Mouse (Mus musculus) right cerebral cortex, postnatal 10 days (tissue): Measurements from ENCODE around the gene Acot7.
A peak's percentile ranks its signal among the peaks of the same experiment; 100 is the strongest.

Source experiments
- DNase-seq, 2 experiments: peaks; one replicate each; pipeline ENCODE4 v3.0.0; 2021; ENCODE audit warnings: low spot score in 2 of 2

Gene Acot7

DNA sequence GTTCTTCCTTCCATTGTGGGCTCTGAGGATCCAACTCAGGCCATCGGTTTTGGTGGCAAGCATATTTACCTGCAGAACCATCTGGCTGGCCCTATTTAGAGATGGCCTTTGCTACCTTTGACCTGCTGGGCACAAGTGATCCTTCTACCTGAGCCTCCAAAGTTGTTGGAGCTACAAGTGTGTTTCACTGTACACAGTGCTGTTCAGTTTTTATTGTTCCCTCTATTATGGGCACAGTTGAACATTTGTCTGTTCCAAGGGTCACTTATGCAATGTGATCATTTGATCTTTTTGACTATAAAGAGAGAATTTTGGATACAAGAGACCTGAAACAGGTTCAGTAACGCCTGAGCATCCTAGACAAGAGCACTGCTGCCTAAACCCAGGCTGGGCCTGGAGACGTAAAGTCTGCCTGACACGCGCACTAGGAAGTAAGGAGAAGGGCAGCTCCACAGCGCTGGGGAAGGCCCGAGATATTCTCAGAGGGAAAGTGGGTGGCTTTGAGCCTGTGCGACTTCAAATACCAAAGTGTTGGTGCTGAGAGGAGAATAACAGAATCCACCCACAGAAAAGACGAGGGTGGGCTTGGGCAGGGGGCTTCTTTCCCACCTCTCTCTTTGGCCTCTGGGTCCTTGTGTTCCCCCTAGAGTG is 65.4 kb downstream of the Acot7 start:
- DNase-seq, result no peak

- DNase-seq, result no peak
These were observed 66.0 kb downstream of the Acot7 start for GRCm38 (mm10) chr4:152243969-152244368.

DNA sequence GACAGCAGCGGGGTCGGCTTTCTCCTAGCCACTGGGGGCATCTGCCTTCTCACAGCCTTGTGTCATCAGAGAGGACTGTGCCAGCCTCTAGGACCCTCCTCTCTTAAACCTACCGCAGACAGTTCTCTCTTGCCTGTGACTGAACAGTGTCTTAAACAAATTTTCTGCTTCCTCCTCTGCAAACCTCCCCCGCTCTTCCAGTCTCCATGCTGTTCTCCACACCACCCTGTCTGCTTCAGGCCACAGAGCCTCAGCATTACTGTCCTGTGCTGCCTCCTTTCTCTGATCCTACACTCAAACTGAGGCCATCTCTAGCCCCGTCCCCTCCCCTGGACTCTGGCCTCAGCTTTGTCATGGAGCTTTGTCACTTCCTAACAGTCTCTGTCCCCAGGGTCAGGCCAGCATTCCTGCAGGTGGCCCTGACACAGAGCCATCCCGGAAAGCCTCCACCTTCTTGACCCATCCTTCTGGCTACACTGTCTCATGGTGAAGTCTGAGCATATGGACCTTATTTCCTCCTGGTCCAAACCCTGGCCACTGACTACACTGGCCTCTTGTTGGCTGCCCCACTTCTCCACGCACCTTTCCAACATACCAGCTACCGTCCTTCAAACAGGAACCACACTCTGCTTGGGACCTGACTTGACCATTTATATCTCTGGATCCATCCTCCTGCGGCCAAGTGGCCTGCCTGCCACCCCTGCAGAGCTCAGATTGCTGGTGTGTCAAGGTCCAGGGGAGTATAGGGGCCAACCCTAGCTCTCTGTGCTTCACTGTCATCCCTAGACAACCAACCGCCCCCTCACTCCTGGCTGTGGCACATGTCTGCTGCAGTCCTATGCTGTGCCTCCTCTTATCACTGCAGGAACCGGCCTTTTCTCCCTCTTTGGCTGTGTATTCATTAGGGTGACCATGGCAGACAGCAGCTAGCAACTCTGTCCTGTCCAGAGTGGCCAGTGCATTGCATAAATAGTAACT is 66.9 kb downstream of the Acot7 start:
- DNase-seq, result no peak

DNA sequence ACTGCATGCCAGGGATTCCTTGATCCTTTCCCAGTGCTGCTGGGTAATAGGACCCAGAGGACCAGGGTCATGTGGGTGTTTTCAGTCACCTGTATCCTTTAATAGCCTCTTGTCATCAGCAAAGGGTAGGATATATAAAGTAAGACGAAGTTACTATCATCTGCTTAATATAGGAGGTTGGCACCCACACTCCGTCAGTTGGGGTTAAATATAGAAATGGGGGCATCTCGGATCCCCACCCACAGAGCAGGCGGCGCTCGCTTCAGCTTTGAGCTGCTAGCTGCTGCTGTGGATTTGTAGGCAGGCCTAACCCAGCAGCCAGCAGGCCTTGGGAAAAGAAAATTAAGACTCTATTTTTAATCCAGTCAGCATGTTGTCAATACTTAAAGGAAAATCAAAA is 68.1 kb downstream of the Acot7 start:
- DNase-seq, result peak; percentile 84 to 89

- DNase-seq, result no peak
These were observed 69.3 kb downstream of the Acot7 start for GRCm38 (mm10) chr4:152247195-152247594.

GRCm38 (mm10) chr4:152250615-152251014 is 72.7 kb downstream of the Acot7 start:
- no peak for DNase-seq

DNA sequence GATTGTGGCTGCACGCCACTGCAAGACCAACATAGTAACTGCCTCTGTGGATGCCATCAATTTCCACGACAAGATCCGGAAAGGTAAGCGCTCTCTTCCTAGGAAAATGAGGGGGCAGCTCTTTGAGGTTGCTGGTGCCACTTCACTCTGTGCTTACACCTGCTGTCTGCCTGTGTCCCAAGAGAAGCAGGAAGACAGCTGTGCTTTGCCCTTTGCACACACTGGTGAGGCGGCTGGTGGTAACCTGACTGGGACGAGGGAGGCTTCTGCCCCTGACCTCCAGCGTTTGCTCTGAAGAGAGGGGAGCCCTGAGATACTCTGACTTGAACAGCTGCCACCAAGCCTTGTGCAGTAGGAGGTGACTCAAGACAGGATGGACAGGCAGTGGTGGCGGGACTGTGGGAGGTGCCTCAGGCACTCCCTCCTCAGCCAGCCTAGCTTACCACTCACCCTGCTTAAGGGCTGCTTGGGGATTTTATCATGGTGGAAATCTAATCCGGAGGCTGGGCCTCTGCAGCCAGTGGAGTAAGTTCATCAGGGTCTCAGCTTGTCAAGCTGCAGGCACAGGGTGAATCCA is 75.3 kb downstream of the Acot7 start:
- DNase-seq, result no peak

DNA sequence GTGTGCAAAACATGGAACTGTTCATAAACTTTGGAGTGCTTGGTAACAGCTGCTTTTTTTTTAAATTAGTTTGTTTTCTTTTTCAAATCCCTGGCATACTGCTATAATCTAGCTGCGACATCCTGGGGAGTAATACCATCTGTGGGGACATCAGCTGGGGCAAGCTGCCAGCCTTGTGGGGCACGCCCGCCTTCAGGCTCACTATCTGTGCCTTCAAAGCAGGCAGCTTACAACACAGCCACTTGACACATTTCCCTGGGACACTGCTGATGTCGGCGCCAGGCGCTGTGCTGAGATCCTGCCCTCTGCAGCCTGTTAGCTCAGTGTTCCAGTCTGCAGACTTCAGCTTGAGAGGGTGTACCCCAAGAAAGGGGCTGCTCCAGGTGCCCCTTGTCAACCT is 79.1 kb downstream of the Acot7 start:
- DNase-seq, result peak; percentile 87 to 90

DNA sequence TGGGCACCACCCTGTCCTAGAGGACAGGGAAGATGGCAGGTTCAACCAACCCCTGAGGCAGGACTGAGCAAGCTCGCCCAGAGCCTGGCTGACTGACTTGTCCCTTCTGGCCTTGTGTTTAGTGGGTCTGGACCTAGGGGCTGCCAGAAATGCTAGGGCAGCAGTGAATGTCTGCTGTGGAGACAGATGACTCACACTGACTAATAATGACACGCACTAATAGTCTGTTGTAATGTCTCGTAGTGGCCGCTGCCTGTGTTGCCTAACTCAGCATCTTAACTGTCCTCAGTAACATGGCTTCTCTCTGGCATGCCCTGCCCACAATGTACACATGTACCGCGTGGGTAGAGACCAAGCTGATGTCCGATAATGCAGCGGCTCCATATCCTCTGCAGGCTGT is 82.5 kb downstream of the Acot7 start:
- DNase-seq, result no peak

DNA sequence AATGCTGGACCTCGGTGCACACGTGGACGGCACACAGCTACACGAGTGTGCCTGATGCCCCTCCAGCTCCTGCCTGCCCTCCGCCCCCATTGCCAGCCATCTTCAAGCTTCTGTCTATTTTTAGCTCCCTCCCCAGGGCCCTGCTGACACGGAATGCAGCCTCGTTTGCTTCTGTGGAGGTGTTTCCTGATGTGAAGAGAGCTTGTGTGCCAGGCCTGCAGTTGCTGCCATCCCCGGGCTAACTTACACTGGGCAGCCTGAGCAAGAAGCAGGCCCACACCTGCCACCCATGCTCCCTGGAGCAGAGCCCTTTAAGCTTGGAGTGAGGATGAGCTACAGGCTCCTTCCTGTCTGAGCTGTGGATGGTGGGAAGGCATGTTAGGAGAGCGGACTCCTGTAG is 84.3 kb downstream of the Acot7 start:
- no peak for DNase-seq

GRCm38 (mm10) chr4:152263089-152263488 is 85.2 kb downstream of the Acot7 start:
- DNase-seq, result no peak

GRCm38 (mm10) chr4:152263512-152264176 is 85.7 kb downstream of the Acot7 start:
- DNase-seq, result no peak

DNA sequence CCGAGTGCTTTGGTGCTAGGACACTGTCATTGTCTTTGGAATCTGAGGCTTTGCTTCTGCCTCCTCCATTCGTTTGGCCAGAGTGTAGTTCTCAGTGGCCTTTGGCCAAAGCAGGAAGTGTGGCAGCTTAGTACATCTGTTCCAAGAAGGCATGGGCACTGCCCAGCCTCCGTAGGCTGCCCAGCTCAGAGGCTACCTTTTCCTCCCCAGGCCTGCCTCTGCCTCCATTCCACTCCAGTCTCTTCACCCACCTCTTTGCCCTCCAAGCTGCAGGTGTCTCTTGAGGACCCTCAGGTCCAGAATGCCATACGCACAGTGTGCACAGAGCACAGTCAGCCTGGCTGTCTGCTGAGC is 86.2 kb downstream of the Acot7 start:
- DNase-seq, result no peak

GRCm38 (mm10) chr4:152264867-152265568 is 87.1 kb downstream of the Acot7 start:
- no peak for DNase-seq

DNA sequence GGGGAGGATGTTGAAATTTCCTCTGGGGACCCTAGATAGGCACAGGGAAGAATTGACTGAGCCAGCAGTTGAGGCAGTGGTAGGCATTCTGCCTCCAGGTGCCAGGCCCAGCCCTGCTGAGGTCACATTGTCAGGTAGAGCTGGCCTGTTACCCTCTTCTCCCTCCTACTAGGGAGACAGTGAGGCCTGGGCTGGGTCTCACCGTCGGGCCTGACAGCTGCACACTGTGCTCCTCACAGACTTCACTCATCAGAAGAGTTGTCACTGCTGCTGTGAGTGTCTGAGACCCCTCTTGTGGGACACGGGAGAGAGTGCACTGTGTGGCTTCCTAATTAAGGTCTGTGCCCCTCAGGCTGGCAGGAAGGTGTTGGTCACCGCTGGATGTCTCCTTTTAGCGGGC is 87.9 kb downstream of the Acot7 start:
- no peak for DNase-seq

DNA sequence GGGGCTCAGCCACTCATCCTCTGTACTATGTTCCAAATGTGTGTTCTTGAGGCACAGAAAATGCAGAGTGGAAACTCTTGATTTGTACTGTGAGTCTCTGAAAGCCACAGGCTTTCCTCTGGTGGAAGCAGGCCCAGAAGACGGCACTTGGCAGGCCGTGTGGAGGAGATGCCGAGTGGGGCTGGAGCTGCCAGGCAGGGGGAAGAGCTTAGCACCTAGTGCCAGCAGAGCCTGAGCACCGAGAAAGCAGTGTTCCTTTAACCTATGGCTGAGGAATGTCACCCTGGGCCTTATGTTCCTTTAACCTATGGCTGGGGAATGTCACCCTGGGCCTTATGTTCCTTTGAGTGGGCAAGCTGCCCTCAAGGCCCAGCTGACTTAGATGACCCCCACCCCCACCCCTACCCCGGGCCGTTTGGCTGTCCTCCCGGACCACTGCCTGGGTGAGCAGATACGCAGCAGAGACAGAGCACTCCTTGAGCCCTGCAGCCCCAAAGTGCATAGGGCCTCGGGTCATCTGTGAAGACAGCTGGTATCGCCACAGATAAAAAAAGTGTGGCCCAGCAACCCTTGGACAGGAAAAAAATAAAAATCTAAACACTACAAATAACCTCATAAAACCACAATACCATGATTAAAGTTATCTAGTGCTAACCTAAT is 88.4 kb downstream of the Acot7 start:
- peak; percentile 80 to 84 for DNase-seq

DNA sequence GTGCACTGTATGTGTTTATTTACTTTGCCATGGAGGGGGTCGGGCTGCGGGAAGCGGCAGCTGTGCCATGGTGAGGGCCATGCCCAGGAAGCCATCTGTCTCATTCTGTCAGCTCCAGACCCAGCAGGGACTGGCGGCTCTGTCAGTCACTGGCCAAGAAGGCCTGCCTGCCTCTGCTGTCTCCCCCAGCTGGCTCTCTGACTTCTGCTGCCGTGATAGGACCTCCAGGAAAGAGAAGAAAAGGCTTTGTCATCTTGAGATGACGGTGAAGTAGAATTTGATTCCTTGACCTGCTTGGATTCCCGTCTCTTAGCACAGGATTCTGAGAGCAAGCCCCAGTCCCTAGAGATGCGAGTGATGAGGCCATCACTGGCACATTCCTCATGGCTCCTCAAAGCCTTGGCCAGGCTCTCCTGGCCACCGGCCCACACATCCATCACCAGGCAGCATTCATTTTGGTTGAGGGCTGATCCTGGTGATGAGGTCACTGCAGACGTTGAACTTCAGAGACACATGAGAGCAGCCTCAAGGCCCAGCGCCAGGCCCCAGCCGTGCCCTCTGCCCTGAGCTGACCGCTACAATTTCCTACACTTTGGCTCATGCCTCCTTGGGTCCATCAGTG is 89.9 kb downstream of the Acot7 start:
- no peak for DNase-seq

DNA sequence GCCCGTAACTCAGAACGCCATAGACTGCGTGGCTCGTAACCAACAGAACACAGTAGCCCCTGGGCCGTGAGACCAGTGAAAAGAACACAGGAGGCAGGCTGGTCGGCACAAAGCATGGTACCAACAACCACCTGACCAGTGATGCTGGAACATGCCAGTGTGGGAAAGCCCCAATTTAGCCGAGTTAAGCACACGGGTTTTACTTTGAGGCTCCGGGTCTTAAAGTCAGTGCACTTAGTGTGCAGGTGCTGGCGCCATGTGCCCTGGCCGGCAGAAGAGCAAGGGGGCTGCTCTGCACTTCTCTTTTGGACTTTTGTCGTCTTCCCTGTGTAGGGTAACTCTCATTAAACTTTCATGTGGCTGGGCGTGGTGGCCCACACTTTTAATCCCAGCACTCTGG is 92.0 kb downstream of the Acot7 start:
- no peak for DNase-seq

GRCm38 (mm10) chr4:152270599-152270998 is 92.7 kb downstream of the Acot7 start:
- no peak for DNase-seq

DNA sequence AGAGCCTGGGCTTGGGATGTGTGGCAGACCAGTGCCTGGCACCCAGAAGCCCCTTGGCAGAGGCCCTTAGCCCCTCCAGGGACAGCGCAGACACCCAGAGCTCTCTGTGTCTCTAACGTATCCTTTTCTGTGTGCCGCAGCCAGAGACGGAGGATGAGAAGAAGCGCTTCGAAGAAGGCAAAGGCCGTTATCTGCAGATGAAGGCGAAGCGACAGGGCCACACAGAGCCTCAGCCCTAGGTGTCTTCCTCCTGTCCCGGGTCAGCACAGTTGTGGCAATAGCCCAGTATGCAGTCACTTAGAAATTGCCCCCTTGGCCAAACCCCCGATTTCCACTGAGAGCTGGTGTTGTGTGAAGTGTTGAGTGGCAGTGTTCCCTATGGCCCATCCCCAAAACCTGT is 93.4 kb downstream of the Acot7 start:
- no peak for DNase-seq

GRCm38 (mm10) chr4:152272006-152272405 is 94.1 kb downstream of the Acot7 start:
- no peak for DNase-seq
